Mouse (Mus musculus) liver, embryonic 12.5 days (tissue): Measurements from ENCODE around the gene Dclre1a. TPM values are rescaled to one million over a fixed set of nuclear protein-coding genes. Genes with fewer than 3 reads are reported as not detected.

Experiments
- ATAC-seq: fragments of 200-750 bp; cut with Nextera tagmentation; 2 replicates; pipeline ENCODE4 v1.8.0; 2017; ENCODE audit warnings: moderate number of reproducible peaks, mild to moderate bottlenecking, moderate library complexity
- H3K27ac ChIP-seq: fragments of 300-500 bp; sonication (generic); 2 replicates; pipeline ENCODE4 v1.5.1; 2016; ENCODE audit warnings: mild to moderate bottlenecking
- H3K27me3 ChIP-seq: fragments of 300-500 bp; sonication (generic); replicated peaks from 2 replicates; pipeline ENCODE4 v1.6.1; 2016; ENCODE audit warnings: mild to moderate bottlenecking, moderate library complexity
- H3K36me3 ChIP-seq: fragments of 300-500 bp; sonication (generic); 2 replicates; pipeline ENCODE4 v1.6.1; 2016; ENCODE audit warnings: mild to moderate bottlenecking, moderate library complexity
- H3K4me1 ChIP-seq: fragments of 300-500 bp; sonication (generic); 2 replicates; pipeline ENCODE4 v1.6.1; 2016
- H3K4me2 ChIP-seq: fragments of 300-500 bp; sonication (generic); 2 replicates; pipeline ENCODE4 v1.6.1; 2016; ENCODE audit warnings: mild to moderate bottlenecking, moderate library complexity
- H3K4me3 ChIP-seq: fragments of 300-500 bp; sonication (generic); 2 replicates; pipeline ENCODE4 v1.5.1; 2016; ENCODE audit warnings: mild to moderate bottlenecking, moderate library complexity
- H3K9ac ChIP-seq: fragments of 300-500 bp; sonication (generic); 2 replicates; pipeline ENCODE4 v1.6.1; 2016; ENCODE audit warnings: mild to moderate bottlenecking, moderate library complexity
- H3K9me3 ChIP-seq: fragments of 300-500 bp; sonication (generic); replicated peaks from 2 replicates; pipeline ENCODE4 v1.6.1; 2016; ENCODE audit warnings: mild to moderate bottlenecking, moderate library complexity
- WGBS: fragments of 180-500 bp; shearing (Covaris S2); methylation state at CpG from one replicate; pipeline ENCODE4 v1.1.7; 2016; ENCODE audit not compliant: insufficient replicate concordance; 5-methylcytosine and 5-hydroxymethylcytosine counted together
- polyA plus RNA-seq: library from polyadenylated mRNA; unstranded; fragments of >200 nt; fragmentation: Nextera tagmentation; extraction: Ambion mirVana; gene quantifications from 2 replicates; pipeline ENCODE4 v1.2.1, GENCODE M21; 2016

The Dclre1a gene
- polyA plus RNA-seq, 1 experiment from 2014 or later = 18.9 TPM

- no peaks in the 10 kb centered on the region for H3K9me3 ChIP-seq
- H3K36me3 ChIP-seq = peaks cover 56% of the 10 kb centered on the region
- H3K9ac ChIP-seq = no peak overlapping the region
- no peak for ATAC-seq
- no peak overlapping the region for H3K4me2 ChIP-seq
- peaks cover 15% of the 10 kb centered on the region for H3K4me1 ChIP-seq
- no peak overlapping the region for H3K4me3 ChIP-seq
- H3K27ac ChIP-seq = no peak overlapping the region
- 92% methylated on average over 5 of the region's 5 CpGs for WGBS
- no peaks in the 10 kb centered on the region for H3K27me3 ChIP-seq
Measured at GRCm38 (mm10) chr19:56571913-56572312, 23.9 kb upstream of the Dclre1a start.

DNA sequence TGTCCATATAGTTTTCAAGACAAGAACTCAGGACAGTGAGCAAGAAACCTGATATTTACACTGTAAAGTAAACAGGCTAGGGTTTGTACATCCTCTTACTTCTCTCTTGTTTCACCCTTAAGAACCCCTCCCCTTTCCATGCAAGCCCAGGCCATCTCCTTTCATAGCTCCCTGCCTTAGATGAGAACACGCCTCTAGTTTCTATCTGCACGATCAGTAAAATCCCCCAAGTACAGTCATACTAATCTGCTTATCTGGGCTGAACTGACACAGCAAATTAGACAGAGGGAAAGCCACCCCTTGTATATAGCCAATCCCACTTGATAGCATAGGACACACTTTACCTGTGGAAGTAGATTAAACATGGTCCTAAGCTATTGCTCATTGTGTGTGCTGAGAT is 23.2 kb upstream of the Dclre1a start:
- no peak for ATAC-seq
- H3K9me3 ChIP-seq = no peaks in the 10 kb centered on the region
- H3K27me3 ChIP-seq = no peaks in the 10 kb centered on the region
- H3K4me2 ChIP-seq = no peak overlapping the region
- WGBS = 46% methylated on average over 2 of the region's 2 CpGs
- H3K27ac ChIP-seq = no peak overlapping the region
- peaks cover 57% of the 10 kb centered on the region for H3K36me3 ChIP-seq
- H3K4me3 ChIP-seq = no peak overlapping the region
- H3K4me1 ChIP-seq = peaks cover 21% of the 10 kb centered on the region
- H3K9ac ChIP-seq = no peak overlapping the region

GRCm38 (mm10) chr19:56570781-56571180 is 22.8 kb upstream of the Dclre1a start:
- H3K9me3 ChIP-seq = no peaks in the 10 kb centered on the region
- no peak overlapping the region for H3K9ac ChIP-seq
- no peaks in the 10 kb centered on the region for H3K27me3 ChIP-seq
- no peak overlapping the region for H3K4me3 ChIP-seq
- H3K36me3 ChIP-seq = peaks cover 52% of the 10 kb centered on the region
- no peak for ATAC-seq
- 74% methylated on average over 8 of the region's 8 CpGs for WGBS
- H3K4me1 ChIP-seq = peaks cover 26% of the 10 kb centered on the region
- H3K4me2 ChIP-seq = no peak overlapping the region
- H3K27ac ChIP-seq = no peak overlapping the region

DNA sequence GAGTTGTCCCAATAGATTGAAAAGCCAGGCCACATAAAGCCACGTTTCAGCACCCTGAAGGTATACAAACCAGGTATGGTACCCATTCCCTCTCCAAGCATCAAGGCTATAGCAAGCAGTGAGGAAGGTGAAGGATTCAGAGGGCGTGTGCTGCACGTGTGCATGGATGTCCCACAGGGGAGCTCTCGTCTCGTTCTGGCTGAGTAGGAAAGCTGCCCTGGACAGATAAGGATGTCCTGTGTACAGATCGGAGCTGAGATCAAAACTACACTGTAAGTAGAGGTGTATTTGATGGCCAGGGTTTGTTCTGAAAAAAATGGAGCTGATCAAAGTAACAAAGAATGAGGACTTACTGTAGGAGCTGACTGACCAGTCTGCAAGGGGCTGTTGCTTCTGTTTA is 18.9 kb upstream of the Dclre1a start:
- ATAC-seq = 0 out of 2 replicates have a peak, but pooled peaks have one; percentile 52
- Histone ChIP-seq H3K4me3 (no peak overlapping the region), H3K4me2 (no peak overlapping the region), H3K27ac (no peak overlapping the region), H3K27me3 (no peaks in the 10 kb centered on the region), H3K36me3 (peaks cover 26% of the 10 kb centered on the region), H3K9ac (no peak overlapping the region), H3K9me3 (no peaks in the 10 kb centered on the region), H3K4me1 (peaks cover 52% of the 10 kb centered on the region)
- WGBS = 36% methylated on average over 6 of the region's 6 CpGs

GRCm38 (mm10) chr19:56566041-56566440 is 18.0 kb upstream of the Dclre1a start:
- H3K9me3 ChIP-seq = no peaks in the 10 kb centered on the region
- H3K4me1 ChIP-seq = peaks cover 58% of the 10 kb centered on the region
- H3K27me3 ChIP-seq = no peaks in the 10 kb centered on the region
- no peak overlapping the region for H3K4me2 ChIP-seq
- H3K4me3 ChIP-seq = no peak overlapping the region
- 79% methylated on average over 4 of the region's 4 CpGs for WGBS
- H3K9ac ChIP-seq = no peak overlapping the region
- no peak overlapping the region for H3K27ac ChIP-seq
- H3K36me3 ChIP-seq = peaks cover 24% of the 10 kb centered on the region
- no peak for ATAC-seq

DNA sequence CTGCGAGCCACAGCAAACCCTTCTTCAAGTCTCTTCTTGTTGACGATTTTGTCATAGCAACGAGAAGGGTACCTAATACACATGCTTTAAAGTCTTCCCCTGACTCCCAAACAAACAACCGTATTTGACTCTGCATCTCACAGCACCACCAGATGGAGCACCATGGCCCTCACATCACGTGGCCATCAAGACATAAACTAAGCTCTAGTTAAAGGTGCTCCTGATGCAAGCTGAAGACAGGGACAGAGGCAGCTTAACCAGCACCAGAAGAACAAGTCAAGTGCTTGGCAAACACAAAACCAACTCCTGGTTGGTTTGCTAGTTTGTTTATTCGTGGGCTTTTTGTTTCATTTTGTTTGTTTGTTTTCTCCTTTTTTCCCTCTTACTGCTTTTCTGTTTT is 17.3 kb upstream of the Dclre1a start:
- H3K9ac ChIP-seq = no peak overlapping the region

DNA sequence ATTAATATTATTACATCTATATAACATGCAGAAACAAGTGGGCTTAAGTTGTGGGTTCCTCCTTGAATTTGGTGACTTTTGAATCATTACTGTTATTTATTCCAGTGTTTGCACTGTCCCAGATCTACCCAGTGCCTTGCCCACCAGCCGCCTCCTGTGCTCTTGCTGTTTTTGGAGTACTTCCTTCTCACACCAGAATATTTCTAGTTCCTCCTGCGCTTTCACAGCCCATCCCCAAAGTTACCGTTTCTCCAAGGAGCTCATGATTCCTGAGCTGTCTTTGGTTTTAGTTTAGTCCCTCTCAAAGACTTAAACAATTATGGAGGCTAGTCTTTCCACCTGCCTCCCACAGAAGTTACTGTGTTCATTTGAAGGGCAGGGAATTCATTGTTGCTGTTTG is 15.4 kb upstream of the Dclre1a start:
- no peak overlapping the region for H3K4me2 ChIP-seq
- H3K4me1 ChIP-seq = peaks cover 51% of the 10 kb centered on the region
- H3K36me3 ChIP-seq = peaks cover 36% of the 10 kb centered on the region
- no peak overlapping the region for H3K27ac ChIP-seq
- H3K9ac ChIP-seq = no peak overlapping the region
- H3K27me3 ChIP-seq = no peaks in the 10 kb centered on the region
- H3K4me3 ChIP-seq = no peak overlapping the region
- WGBS = 72% methylated on average over 3 of the region's 3 CpGs
- no peak for ATAC-seq
- no peaks in the 10 kb centered on the region for H3K9me3 ChIP-seq

More for the DNA sequence above, 17.3 kb upstream of the Dclre1a start:
- H3K36me3 ChIP-seq = peaks cover 21% of the 10 kb centered on the region
- no peaks in the 10 kb centered on the region for H3K9me3 ChIP-seq
- 68% methylated on average over 6 of the region's 6 CpGs for WGBS
- no peak overlapping the region for H3K27ac ChIP-seq
- ATAC-seq = no peak
- no peak overlapping the region for H3K4me2 ChIP-seq
- no peak overlapping the region for H3K4me3 ChIP-seq
- H3K4me1 ChIP-seq = peaks cover 53% of the 10 kb centered on the region
- H3K27me3 ChIP-seq = no peaks in the 10 kb centered on the region

DNA sequence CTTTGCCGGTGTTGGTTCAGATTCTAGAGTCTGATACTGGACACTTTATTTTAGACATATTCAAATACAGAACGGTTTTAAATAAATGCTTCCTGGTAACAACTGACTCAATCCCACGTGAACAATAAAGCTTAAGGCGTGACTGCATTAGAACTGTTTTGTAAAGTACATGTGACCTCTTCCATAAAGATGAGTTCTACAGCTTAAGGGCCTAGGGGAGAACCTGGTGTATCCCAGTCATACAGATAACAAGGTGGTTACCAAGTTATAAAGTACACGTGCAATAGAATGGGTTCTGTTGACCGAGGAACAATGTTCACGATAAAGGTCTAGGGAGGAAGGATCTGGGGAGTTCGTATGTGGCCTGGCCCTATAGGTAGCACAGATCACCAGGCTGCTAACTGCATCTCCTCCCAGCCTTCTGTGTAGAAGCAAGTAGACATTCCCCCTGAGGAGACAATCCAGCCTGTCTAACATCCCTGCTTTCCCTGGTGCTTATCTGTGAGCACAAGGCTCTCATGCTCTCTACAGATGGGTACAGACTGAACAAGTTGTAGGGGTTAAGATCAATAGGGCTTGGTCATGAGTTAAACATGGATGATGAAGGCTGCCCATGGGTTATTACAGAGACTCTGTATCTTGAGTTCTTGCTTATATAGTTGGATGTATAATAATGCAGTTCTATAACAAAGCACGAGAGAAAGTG is 14.6 kb upstream of the Dclre1a start:
- Histone ChIP-seq H3K9me3 (no peaks in the 10 kb centered on the region), H3K4me3 (no peak overlapping the region), H3K9ac (no peak overlapping the region), H3K27ac (no peak overlapping the region), H3K4me2 (no peak overlapping the region), H3K4me1 (peaks cover 51% of the 10 kb centered on the region), H3K27me3 (no peaks in the 10 kb centered on the region), H3K36me3 (peaks cover 44% of the 10 kb centered on the region)
- 76% methylated on average over 9 of the region's 9 CpGs for WGBS
- peak; percentile 73; the same call in 1 of the 2 replicates for ATAC-seq

GRCm38 (mm10) chr19:56555972-56556371 is 8.0 kb upstream of the Dclre1a start:
- no peak overlapping the region for H3K27ac ChIP-seq
- peaks cover 83% of the 10 kb centered on the region for H3K36me3 ChIP-seq
- no peak overlapping the region for H3K4me2 ChIP-seq
- H3K4me3 ChIP-seq = no peak overlapping the region
- H3K9ac ChIP-seq = no peak overlapping the region
- peaks cover 7% of the 10 kb centered on the region for H3K4me1 ChIP-seq
- WGBS = 40% methylated on average over 5 of the region's 5 CpGs
- ATAC-seq = no peak
- H3K27me3 ChIP-seq = no peaks in the 10 kb centered on the region
- H3K9me3 ChIP-seq = no peaks in the 10 kb centered on the region

- no peaks in the 10 kb centered on the region for H3K9me3 ChIP-seq
- H3K4me3 ChIP-seq = no peak overlapping the region
- H3K4me2 ChIP-seq = no peak overlapping the region
- H3K27me3 ChIP-seq = no peaks in the 10 kb centered on the region
- WGBS = 78% methylated on average over 3 of the region's 3 CpGs
- H3K4me1 ChIP-seq = peaks cover 22% of the 10 kb centered on the region
- no peak for ATAC-seq
- no peak overlapping the region for H3K27ac ChIP-seq
- H3K9ac ChIP-seq = no peak overlapping the region
- H3K36me3 ChIP-seq = peaks cover 61% of the 10 kb centered on the region
Measured at GRCm38 (mm10) chr19:56553177-56553576, 5.2 kb upstream of the Dclre1a start.

GRCm38 (mm10) chr19:56549033-56549680 is 1.1 kb upstream of the Dclre1a start:
- 21% methylated on average over 18 of the region's 18 CpGs for WGBS

GRCm38 (mm10) chr19:56548230-56549032 is 409 bp upstream of the Dclre1a start, which contains the start of gene Nhlrc2:
Gene Nhlrc2 (plus strand): TSS chr19:56548261.
- H3K36me3 ChIP-seq = peaks cover 49% of the 10 kb centered on the region
- H3K4me1 ChIP-seq = peaks cover 51% of the 10 kb centered on the region
- 1% methylated on average over 68 of the region's 69 CpGs for WGBS
- peak within 1 kb of the TSS; percentile 91 for H3K9ac ChIP-seq
- no peaks in the 10 kb centered on the region for H3K27me3 ChIP-seq
- peak; percentile 83 for ATAC-seq
- H3K27ac ChIP-seq = peak within 1 kb of the TSS; percentile 96
- peak within 1 kb of the TSS; percentile 86 for H3K4me2 ChIP-seq
- H3K4me3 ChIP-seq = peak within 1 kb of the TSS; percentile 81
- H3K9me3 ChIP-seq = no peaks in the 10 kb centered on the region

More at GRCm38 (mm10) chr19:56549033-56549680, 1.1 kb upstream of the Dclre1a start:
- H3K4me1 ChIP-seq = peaks cover 45% of the 10 kb centered on the region
- peak; percentile 1 for ATAC-seq
- no peaks in the 10 kb centered on the region for H3K27me3 ChIP-seq
- peak overlapping the region; percentile 91 for H3K9ac ChIP-seq
- H3K4me2 ChIP-seq = peak overlapping the region; percentile 86
- no peaks in the 10 kb centered on the region for H3K9me3 ChIP-seq
- peak overlapping the region; percentile 81 for H3K4me3 ChIP-seq
- H3K27ac ChIP-seq = peak overlapping the region; percentile 96
- peaks cover 51% of the 10 kb centered on the region for H3K36me3 ChIP-seq
